8 mouse cellular contexts compared by ENCODE assay signal in the genomic region with DNA sequence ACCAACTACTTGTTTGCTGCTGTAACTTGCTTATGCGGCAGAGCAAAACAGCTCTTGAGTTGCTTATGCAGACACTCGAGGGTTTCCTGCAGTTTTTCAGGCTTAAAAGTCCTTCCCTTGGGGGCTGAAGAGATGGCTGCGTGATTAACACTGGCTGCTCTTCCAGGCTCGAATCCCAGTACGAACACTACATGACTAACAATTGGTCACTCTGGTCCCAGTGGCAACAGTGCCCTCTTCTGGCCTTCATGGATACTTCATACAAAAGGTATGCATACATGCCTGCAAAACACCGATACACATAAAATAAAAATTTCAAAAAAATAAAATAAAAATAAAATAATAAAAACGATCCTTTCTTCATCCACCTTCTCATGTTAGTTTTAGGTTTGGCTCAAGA. TPM values are rescaled to one million over a fixed set of nuclear protein-coding genes. Genes with fewer than 3 reads are reported as not detected.
A peak's percentile ranks its signal among the peaks of the same experiment; 100 is the strongest.
DNase-seq lines count a peak whose midpoint lies in the region; ATAC-seq and TF ChIP-seq lines count a peak whose summit lies in the region.
"Had no signal": no experiment of that assay in that cellular context is flagged by ENCODE, and none has a peak within 500 bp of the region (broad histone marks: within the 10 kb centered on the region; RNA-seq: fewer than 3 reads in every experiment).

No protein-coding gene starts in this region.

- H3K4me2 ChIP-seq in kidney, embryonic 14.5 days (replicated peaks; ENCODE audit: low read depth, low read length), result no peak overlapping the region
- H3K4me2 ChIP-seq in embryonic facial prominence, embryonic 14.5 days (ENCODE audit: low read depth, low read length), result no peak overlapping the region
- no peak overlapping the region for H3K4me2 ChIP-seq in forebrain, embryonic 15.5 days (replicated peaks)

- no peak overlapping the region for H3K9ac ChIP-seq in kidney, embryonic 14.5 days (ENCODE audit: low read depth, low read length)
- H3K9ac ChIP-seq in embryonic facial prominence, embryonic 14.5 days (ENCODE audit: low read depth, low read length), result no peak overlapping the region
- no peak overlapping the region for H3K9ac ChIP-seq in forebrain, embryonic 15.5 days (replicated peaks)

- peaks cover 10% of the 10 kb centered on the region; the same call in 1 of the 2 replicates for H3K4me1 ChIP-seq in kidney, adult 2 months (ENCODE audit: control insufficient read depth, insufficient read depth, low read length)
- peaks cover 9% of the 10 kb centered on the region for H3K4me1 ChIP-seq in kidney, embryonic 14.5 days (ENCODE audit: control insufficient read depth, insufficient read depth, low read length)
- H3K4me1 ChIP-seq in embryonic facial prominence, embryonic 14.5 days (ENCODE audit: control insufficient read depth, insufficient read depth, low read length), result peaks cover 11% of the 10 kb centered on the region
- H3K4me1 ChIP-seq in forebrain, embryonic 15.5 days, result peaks cover 14% of the 10 kb centered on the region

- no peak for ATAC-seq in kidney, embryonic 14.5 days (ENCODE audit: low FRiP score, low TSS enrichment)
- no peak for ATAC-seq in embryonic facial prominence, embryonic 14.5 days (ENCODE audit: low read depth)
- no peak for ATAC-seq in forebrain, embryonic 15.5 days (replicated peaks)

- peak; percentile 65 for TF ChIP-seq CTCF in kidney, adult 2 months (conservative IDR thresholded peaks at IDR 0.05; ENCODE audit: insufficient read depth, insufficient read length, low read depth, low read length)

- no peaks in the 10 kb centered on the region for H3K27me3 ChIP-seq in kidney, adult 2 months (replicated peaks; ENCODE audit: control insufficient read depth, insufficient read depth, low read length)
- H3K27me3 ChIP-seq in kidney, embryonic 14.5 days (ENCODE audit: control insufficient read depth, insufficient read depth, low read length), result no peaks in the 10 kb centered on the region
- H3K27me3 ChIP-seq in embryonic facial prominence, embryonic 14.5 days (replicated peaks; ENCODE audit: control insufficient read depth, insufficient read depth, low read length), result no peaks in the 10 kb centered on the region
- no peaks in the 10 kb centered on the region for H3K27me3 ChIP-seq in forebrain, embryonic 15.5 days

- no peak overlapping the region for H3K4me3 ChIP-seq in kidney, adult 2 months (ENCODE audit: insufficient read depth, low read depth, low read length)
- H3K4me3 ChIP-seq in kidney, embryonic 14.5 days (ENCODE audit: low read length), result no peak overlapping the region
- H3K4me3 ChIP-seq in embryonic facial prominence, embryonic 14.5 days (ENCODE audit: low read depth, low read length), result no peak overlapping the region
- H3K4me3 ChIP-seq in forebrain, embryonic 15.5 days, result no peak overlapping the region

- peak; percentile 62 for DNase-seq in kidney, adult 2 months
- peak; percentile 25 for DNase-seq in CD4-positive helper T cell, adult 2 months (ENCODE audit: low read depth, low spot score)
- peak; percentile 17 for DNase-seq in MN1 (ENCODE audit: low spot score)
- DNase-seq in embryonic facial prominence, embryonic 14.5 days (ENCODE audit: low spot score), result peak; percentile 18
- DNase-seq in frontal cortex, postnatal 14 days (ENCODE audit: low spot score in 2 of 2), result no peak

- H3K36me3 ChIP-seq in kidney, adult 2 months (ENCODE audit: control insufficient read depth, insufficient read depth, low read length), result no peaks in the 10 kb centered on the region
- H3K36me3 ChIP-seq in kidney, embryonic 14.5 days (ENCODE audit: control insufficient read depth, insufficient read depth, low read length), result no peaks in the 10 kb centered on the region
- H3K36me3 ChIP-seq in embryonic facial prominence, embryonic 14.5 days (ENCODE audit: control insufficient read depth, insufficient read depth, low read length), result no peaks in the 10 kb centered on the region
- no peaks in the 10 kb centered on the region for H3K36me3 ChIP-seq in forebrain, embryonic 15.5 days

- 35% methylated on average over 7 of the region's 7 CpGs for WGBS in kidney, adult 2 months
- 42% methylated on average over 7 of the region's 7 CpGs for WGBS in kidney, embryonic 14.5 days
- WGBS in embryonic facial prominence, embryonic 14.5 days, result 39% methylated on average over 7 of the region's 7 CpGs
- 32% methylated on average over 7 of the region's 7 CpGs for WGBS in forebrain, embryonic 15.5 days

- no peak for TF ChIP-seq POLR2A in kidney, adult 2 months (IDR thresholded peaks at IDR 0.05; ENCODE audit: low read depth, low read length)

- H3K9me3 ChIP-seq in kidney, embryonic 14.5 days (ENCODE audit: control insufficient read depth, low read length), result no peaks in the 10 kb centered on the region
- H3K9me3 ChIP-seq in embryonic facial prominence, embryonic 14.5 days (ENCODE audit: control insufficient read depth, low read length), result no peaks in the 10 kb centered on the region
- no peaks in the 10 kb centered on the region for H3K9me3 ChIP-seq in forebrain, embryonic 15.5 days

- no peak overlapping the region for H3K27ac ChIP-seq in kidney, adult 2 months (ENCODE audit: insufficient read depth, low read depth, low read length)
- no peak overlapping the region for H3K27ac ChIP-seq in kidney, embryonic 14.5 days (ENCODE audit: low read depth, low read length)
- no peak overlapping the region for H3K27ac ChIP-seq in embryonic facial prominence, embryonic 14.5 days (replicated peaks; ENCODE audit: low read depth, low read length)
- H3K27ac ChIP-seq in forebrain, embryonic 15.5 days (replicated peaks), result no peak overlapping the region

RNA-seq across cellular contexts. Expression of a gene that starts 3.7 kb away (rescaled TPM):
- 16.6 and 19.6 TPM in 2 replicates for polyA plus RNA-seq in kidney, adult 2 months (2012; rRNA removed)
- 89.9 and 106 TPM in 2 replicates for polyA plus RNA-seq in kidney, embryonic 14.5 days (2014; fragmentation: Nextera tagmentation; extraction: Ambion mirVana)
- polyA plus RNA-seq in embryonic facial prominence, embryonic 14.5 days (2014; fragmentation: Nextera tagmentation; extraction: Ambion mirVana), result 74.7 and 75.0 TPM in 2 replicates
- polyA plus RNA-seq in forebrain, embryonic 15.5 days (2015; fragmentation: Nextera tagmentation; extraction: Ambion mirVana), result 52.6 and 61.1 TPM in 2 replicates

RNA-seq across cellular contexts. Expression of a gene that starts 9.5 kb away (rescaled TPM):
- polyA plus RNA-seq in kidney, adult 2 months (2012; rRNA removed), result 0.34 and 0.41 TPM in 2 replicates
- polyA plus RNA-seq in kidney, embryonic 14.5 days (2014; fragmentation: Nextera tagmentation; extraction: Ambion mirVana), result 0.32 and 0.64 TPM in 2 replicates
- 1.7 and 1.8 TPM in 2 replicates for polyA plus RNA-seq in embryonic facial prominence, embryonic 14.5 days (2014; fragmentation: Nextera tagmentation; extraction: Ambion mirVana)
- 19.1 and 21.5 TPM in 2 replicates for polyA plus RNA-seq in forebrain, embryonic 15.5 days (2015; fragmentation: Nextera tagmentation; extraction: Ambion mirVana)

RNA-seq across cellular contexts. Expression of a gene that starts 27.7 kb away (rescaled TPM):
- polyA plus RNA-seq in kidney, adult 2 months (2012; rRNA removed), result 167 and 171 TPM in 2 replicates
- 15.4 and 16.2 TPM in 2 replicates for polyA plus RNA-seq in kidney, embryonic 14.5 days (2014; fragmentation: Nextera tagmentation; extraction: Ambion mirVana)
- polyA plus RNA-seq in embryonic facial prominence, embryonic 14.5 days (2014; fragmentation: Nextera tagmentation; extraction: Ambion mirVana), result 19.7 and 23.8 TPM in 2 replicates
- polyA plus RNA-seq in forebrain, embryonic 15.5 days (2015; fragmentation: Nextera tagmentation; extraction: Ambion mirVana), result 25.5 and 29.3 TPM in 2 replicates

RNA-seq across cellular contexts. Expression of a gene that starts 37.0 kb away (rescaled TPM):
- 125 and 133 TPM in 2 replicates for polyA plus RNA-seq in kidney, adult 2 months (2012; rRNA removed)
- polyA plus RNA-seq in kidney, embryonic 14.5 days (2014; fragmentation: Nextera tagmentation; extraction: Ambion mirVana), result 19.3 and 25.0 TPM in 2 replicates
- polyA plus RNA-seq in embryonic facial prominence, embryonic 14.5 days (2014; fragmentation: Nextera tagmentation; extraction: Ambion mirVana), result 20.8 and 20.9 TPM in 2 replicates
- polyA plus RNA-seq in forebrain, embryonic 15.5 days (2015; fragmentation: Nextera tagmentation; extraction: Ambion mirVana), result 4.1 and 5.1 TPM in 2 replicates

RNA-seq across cellular contexts. Expression of a gene that starts 38.7 kb away (rescaled TPM):
- 2.7 and 3.0 TPM in 2 replicates for polyA plus RNA-seq in kidney, adult 2 months (2012; rRNA removed)
- not detected in 2 replicates for polyA plus RNA-seq in kidney, embryonic 14.5 days (2014; fragmentation: Nextera tagmentation; extraction: Ambion mirVana)
- polyA plus RNA-seq in embryonic facial prominence, embryonic 14.5 days (2014; fragmentation: Nextera tagmentation; extraction: Ambion mirVana), result 2.3 and 5.1 TPM in 2 replicates
- not detected in 2 replicates for polyA plus RNA-seq in forebrain, embryonic 15.5 days (2015; fragmentation: Nextera tagmentation; extraction: Ambion mirVana)
- polyA plus RNA-seq: frontal cortex, adult 2 months had no signal

Comparison
In these comparisons a context has a peak if more than half of its experiments do, and no peak if none do; other contexts are left out.
1. DNase-seq: peak in kidney, adult 2 months (single experiment), CD4-positive helper T cell, adult 2 months (single experiment), MN1 (single experiment) and embryonic facial prominence, embryonic 14.5 days (single experiment); none in frontal cortex, postnatal 14 days (0 of 2).